Mouse (Mus musculus) heart, postnatal 0 days (tissue): ENCODE results near the gene Olfr588-ps1. TPM values are rescaled to one million over a fixed set of nuclear protein-coding genes. Genes with fewer than 3 reads are reported as not detected.

ENCODE experiments used
- ATAC-seq: fragments of 200-750 bp; cut with Nextera tagmentation; 2 replicates; pipeline ENCODE4 v1.8.0; 2017; ENCODE audit warnings: low read depth, moderate number of reproducible peaks, moderate library complexity; ENCODE audit not compliant: insufficient read depth
- DNase-seq: peaks from one replicate; pipeline ENCODE4 v3.0.0-alpha.2; 2016; ENCODE audit warnings: low spot score
- H3K27ac ChIP-seq: fragments of 300-500 bp; sonication (generic); 2 replicates; pipeline ENCODE4 v1.5.1; 2014; ENCODE audit warnings: low read depth, mild to moderate bottlenecking
- H3K27me3 ChIP-seq: fragments of 300-500 bp; sonication (generic); 2 replicates; pipeline ENCODE4 v1.6.1; 2014; ENCODE audit warnings: low read length, mixed read lengths; ENCODE audit not compliant: control insufficient read depth, insufficient read depth
- H3K36me3 ChIP-seq: fragments of 300-500 bp; sonication (generic); replicated peaks from 2 replicates; pipeline ENCODE4 v1.6.1; 2014; ENCODE audit warnings: low read length, mixed read lengths; ENCODE audit not compliant: control insufficient read depth, insufficient read depth
- H3K4me1 ChIP-seq: fragments of 300-500 bp; sonication (generic); 2 replicates; pipeline ENCODE4 v1.6.1; 2014; ENCODE audit warnings: antibody characterized with exemption; ENCODE audit not compliant: control insufficient read depth, insufficient read depth
- H3K4me2 ChIP-seq: fragments of 300-500 bp; sonication (generic); 2 replicates; pipeline ENCODE4 v1.6.1; 2014; ENCODE audit warnings: low read depth, mild to moderate bottlenecking, low read length, moderate library complexity
- H3K4me3 ChIP-seq: fragments of 300-500 bp; sonication (generic); 2 replicates; pipeline ENCODE4 v1.5.1; 2014; ENCODE audit warnings: low read depth, low read length
- H3K9ac ChIP-seq: fragments of 300-500 bp; sonication (generic); replicated peaks from 2 replicates; pipeline ENCODE4 v1.6.1; 2014; ENCODE audit warnings: low read depth, low read length, mixed read lengths
- H3K9me3 ChIP-seq: fragments of 300-500 bp; sonication (generic); replicated peaks from 2 replicates; pipeline ENCODE4 v1.6.1; 2016; ENCODE audit warnings: low read length; ENCODE audit not compliant: control insufficient read depth
- CTCF ChIP-seq: IDR thresholded peaks from 2 replicates; pipeline ENCODE4 v1.5.1; 2016; ENCODE audit warnings: antibody characterized with exemption, control low read depth, low read depth
- EP300 ChIP-seq: IDR thresholded peaks from 2 replicates; pipeline ENCODE4 v1.6.1; 2016; ENCODE audit warnings: antibody characterized with exemption, low read depth
- WGBS: fragments of 180-500 bp; shearing (Covaris S2); extraction: QIAGEN DNeasy Blood & Tissue Kit; methylation state at CpG from one replicate; pipeline ENCODE4 v1.1.7; 2014; 5-methylcytosine and 5-hydroxymethylcytosine counted together
- polyA plus RNA-seq: library from polyadenylated mRNA; unstranded; fragments of >200 nt; fragmentation: Nextera tagmentation; extraction: Ambion mirVana; gene quantifications from 2 replicates; pipeline ENCODE4 v1.2.1, GENCODE M21; 2015
- total RNA-seq: library from RNA; depleted of rRNA; stranded (reverse); fragments of >200 nt; gene quantifications from 2 replicates; pipeline ENCODE4 v1.2.3, GENCODE M21; 2014; ENCODE audit warnings: low replicate concordance; rRNA removed

The Olfr588-ps1 gene
- not detected in 2 replicates for total RNA-seq
- not detected in 2 replicates for polyA plus RNA-seq

DNA sequence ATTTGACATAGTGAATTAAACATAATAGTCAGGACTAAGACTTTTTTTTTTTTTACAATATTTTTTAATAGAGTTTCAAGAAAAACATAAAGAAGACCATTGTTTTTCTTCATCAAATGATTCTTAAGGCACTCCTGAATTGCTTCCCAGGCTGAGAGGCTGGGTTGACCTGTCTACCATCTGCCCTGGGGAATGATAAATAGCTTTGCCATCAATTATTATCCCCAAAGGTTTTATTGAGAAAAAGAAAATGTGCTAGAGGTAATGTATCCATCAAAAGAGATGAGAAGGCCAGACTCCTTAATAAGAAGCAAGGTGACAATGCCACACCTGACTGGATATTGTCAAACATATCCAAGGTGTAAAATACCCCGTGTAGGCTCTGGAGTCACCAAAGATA is at the start of gene Olfr588-ps1:
TSS of gene Olfr588-ps1 (plus strand) at position 301 of the 400 bp plus-strand sequence.
- Histone ChIP-seq H3K4me1 (no peaks in the 10 kb centered on the region), H3K27me3 (no peaks in the 10 kb centered on the region), H3K27ac (no peak within 1 kb of the TSS), H3K9ac (no peak within 1 kb of the TSS), H3K4me3 (no peak within 1 kb of the TSS), H3K4me2 (no peak within 1 kb of the TSS), H3K9me3 (no peaks in the 10 kb centered on the region), H3K36me3 (no peaks in the 10 kb centered on the region)
- ATAC-seq, result no peak
- no peak for DNase-seq
- TF ChIP-seq CTCF (no peak), EP300 (no peak)
- WGBS, result 59% methylated on average over 1 of the region's 1 CpGs

DNA sequence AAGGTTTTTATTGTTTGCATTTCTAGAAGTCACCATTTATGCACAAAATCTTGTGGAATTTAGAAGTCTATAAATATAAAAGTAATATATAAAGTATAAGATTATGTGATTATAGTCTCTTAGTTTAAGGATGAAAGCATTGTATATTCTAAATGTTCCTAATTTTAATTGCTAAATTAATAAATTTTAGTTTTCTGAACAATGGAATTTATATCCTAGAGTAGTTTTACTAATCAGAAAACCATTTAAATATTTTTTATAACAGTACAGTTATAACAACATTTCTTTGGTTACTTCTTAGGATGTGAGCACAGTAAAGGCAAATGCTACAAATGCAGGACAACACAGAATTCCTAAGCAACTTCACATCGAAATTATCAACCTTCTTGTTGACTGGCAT is 43.3 kb upstream of the Olfr588-ps1 start, which contains the start of gene Olfr585:
TSS of gene Olfr585 (plus strand) at position 301 of the 400 bp plus-strand sequence.
- Histone ChIP-seq H3K9me3 (no peaks in the 10 kb centered on the region), H3K4me1 (no peaks in the 10 kb centered on the region), H3K9ac (no peak within 1 kb of the TSS), H3K4me2 (no peak within 1 kb of the TSS), H3K36me3 (no peaks in the 10 kb centered on the region), H3K27ac (no peak within 1 kb of the TSS), H3K4me3 (no peak within 1 kb of the TSS), H3K27me3 (no peaks in the 10 kb centered on the region)
- no peak for DNase-seq
- TF ChIP-seq CTCF, result no peak
- TF ChIP-seq EP300, result no peak
- WGBS, result 67% methylated on average over 1 of the region's 1 CpGs
- no peak for ATAC-seq

DNA sequence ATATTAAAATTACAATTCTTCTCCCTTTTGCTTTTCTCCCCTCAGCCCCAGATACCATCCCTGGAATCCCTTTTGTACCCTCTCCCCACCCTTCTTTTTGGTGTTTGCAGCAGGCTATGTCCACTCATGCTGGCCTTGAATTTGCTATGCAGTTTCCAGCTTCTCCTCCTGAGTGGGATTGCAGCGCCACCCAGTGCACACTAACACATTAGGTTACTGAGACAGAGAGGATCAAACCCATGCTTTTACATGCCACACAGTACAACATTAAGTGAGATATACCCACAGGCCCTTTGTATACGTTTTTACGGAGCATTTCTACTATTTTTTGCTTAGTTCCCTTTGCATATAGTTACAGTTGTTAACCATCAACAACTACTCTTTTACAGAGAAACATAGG is 21.3 kb upstream of the Olfr588-ps1 start:
- Histone ChIP-seq H3K27me3 (no peaks in the 10 kb centered on the region), H3K9me3 (no peaks in the 10 kb centered on the region), H3K9ac (no peak overlapping the region), H3K4me1 (no peaks in the 10 kb centered on the region), H3K27ac (no peak overlapping the region), H3K36me3 (no peaks in the 10 kb centered on the region), H3K4me2 (no peak overlapping the region), H3K4me3 (no peak overlapping the region)
- ATAC-seq (no peak), DNase-seq (no peak)
- WGBS, result 38% methylated on average over 3 of the region's 3 CpGs
- TF ChIP-seq EP300, result no peak
- TF ChIP-seq CTCF, result peak; percentile 47

DNA sequence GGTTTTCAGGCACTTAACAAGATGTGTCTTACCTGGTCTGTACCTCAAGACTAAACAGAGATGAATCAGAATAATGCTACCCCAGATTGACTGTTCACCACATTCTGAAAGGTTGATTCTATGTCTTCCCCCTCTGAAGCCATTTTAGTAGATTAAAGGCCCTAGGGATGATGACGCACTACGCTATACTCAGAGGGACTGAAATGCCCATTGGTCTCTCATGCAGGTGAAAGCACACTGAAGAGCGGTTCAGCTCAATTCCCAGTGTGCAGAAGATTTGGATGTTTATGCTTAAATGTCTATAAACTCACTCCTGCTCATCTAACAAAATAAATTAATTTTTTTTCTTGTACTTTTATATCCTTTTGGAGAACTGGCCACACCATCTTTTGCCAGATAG is 15.1 kb upstream of the Olfr588-ps1 start, which contains the start of gene Olfr586:
TSS of gene Olfr586 (minus strand) at position 101 of the 400 bp plus-strand sequence.
- no peaks in the 10 kb centered on the region for H3K36me3 ChIP-seq
- TF ChIP-seq CTCF (no peak), EP300 (no peak)
- DNase-seq (no peak), ATAC-seq (no peak)
- H3K27ac ChIP-seq, result no peak within 1 kb of the TSS
- 89% methylated on average over 3 of the region's 3 CpGs for WGBS
- no peaks in the 10 kb centered on the region for H3K9me3 ChIP-seq
- no peak within 1 kb of the TSS for H3K9ac ChIP-seq
- no peaks in the 10 kb centered on the region for H3K27me3 ChIP-seq
- no peaks in the 10 kb centered on the region for H3K4me1 ChIP-seq
- no peak within 1 kb of the TSS for H3K4me3 ChIP-seq
- no peak within 1 kb of the TSS for H3K4me2 ChIP-seq

DNA sequence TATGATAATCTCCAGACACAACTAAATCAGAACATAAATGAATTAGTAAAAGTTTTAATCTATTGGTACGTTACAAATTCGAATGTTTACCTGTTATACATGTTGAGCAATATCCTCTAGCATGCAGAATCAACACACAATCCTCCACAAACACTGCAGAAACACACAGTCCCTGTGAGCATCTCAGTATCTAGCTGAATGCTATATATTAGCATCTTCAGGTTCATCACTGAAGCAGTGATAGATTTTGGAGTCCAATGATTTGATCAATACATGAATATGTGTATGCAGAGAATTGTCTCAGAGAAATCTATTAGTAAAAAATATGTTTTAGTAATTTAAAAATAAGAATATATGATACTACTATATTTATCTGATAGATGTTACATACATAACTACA is 15.6 kb downstream of the Olfr588-ps1 start, which contains the start of gene Olfr589:
TSS of gene Olfr589 (minus strand) at position 101 of the 400 bp plus-strand sequence.
- no peaks in the 10 kb centered on the region for H3K9me3 ChIP-seq
- ATAC-seq (no peak), DNase-seq (no peak)
- no peak within 1 kb of the TSS for H3K9ac ChIP-seq
- no peaks in the 10 kb centered on the region for H3K4me1 ChIP-seq
- no peaks in the 10 kb centered on the region for H3K36me3 ChIP-seq
- TF ChIP-seq CTCF (no peak), EP300 (no peak)
- H3K4me2 ChIP-seq, result no peak within 1 kb of the TSS
- no peak within 1 kb of the TSS for H3K4me3 ChIP-seq
- no peak within 1 kb of the TSS for H3K27ac ChIP-seq
- no peaks in the 10 kb centered on the region for H3K27me3 ChIP-seq
- WGBS, result 42% methylated on average over 2 of the region's 2 CpGs

DNA sequence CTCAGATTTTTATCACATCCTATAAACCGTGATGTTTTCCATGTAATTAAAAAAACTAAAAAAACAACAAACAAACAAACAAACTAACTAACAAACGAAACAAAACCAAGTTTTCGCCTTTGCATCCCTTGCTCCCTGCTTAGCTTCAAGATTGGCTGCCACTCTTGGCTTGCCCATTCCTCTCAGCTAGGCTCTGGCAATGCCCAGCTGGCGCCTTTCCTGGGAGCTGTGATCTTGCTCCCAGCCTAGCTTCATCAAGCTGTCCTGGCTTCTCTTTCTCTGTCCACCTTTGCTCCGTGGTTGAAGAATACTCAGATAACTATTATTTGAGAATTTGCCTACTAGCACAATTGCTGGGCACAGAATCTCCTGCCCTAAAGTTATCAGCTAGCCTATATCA is 29.0 kb downstream of the Olfr588-ps1 start:
- 64% methylated on average over 5 of the region's 5 CpGs for WGBS

More for the DNA sequence above, 29.0 kb downstream of the Olfr588-ps1 start:
- H3K27me3 ChIP-seq, result no peaks in the 10 kb centered on the region
- H3K9me3 ChIP-seq, result no peaks in the 10 kb centered on the region
- TF ChIP-seq EP300 (no peak), CTCF (no peak)
- H3K27ac ChIP-seq, result no peak overlapping the region
- no peaks in the 10 kb centered on the region for H3K36me3 ChIP-seq
- ATAC-seq (no peak), DNase-seq (no peak)
- no peak overlapping the region for H3K4me2 ChIP-seq
- no peaks in the 10 kb centered on the region for H3K4me1 ChIP-seq
- H3K9ac ChIP-seq, result no peak overlapping the region
- H3K4me3 ChIP-seq, result no peak overlapping the region
